Mouse (Mus musculus): ENCODE results near the gene Lias.

- TF ChIP-seq CTCF (IDR thresholded peaks at IDR 0.05; ENCODE audit: control insufficient read depth, insufficient read depth, insufficient replicate concordance, low read depth, low read length) (no peak), POLR2A (IDR thresholded peaks at IDR 0.05; ENCODE audit: control insufficient read depth, low read depth, low read length) (no peak)
Measured at GRCm38 (mm10) chr5:65348168-65348567, 43.1 kb upstream of the Lias start, which contains the start of gene Klb.

Data from testis, adult 2 months (tissue).